Mouse (Mus musculus): ENCODE data around the gene Mroh7.
"Not testable (repeated sequence)": the region's sequence is repeated elsewhere in the genome, so short reads cannot be mapped to it uniquely, and the experiment has no call there.

Gene Mroh7

DNA sequence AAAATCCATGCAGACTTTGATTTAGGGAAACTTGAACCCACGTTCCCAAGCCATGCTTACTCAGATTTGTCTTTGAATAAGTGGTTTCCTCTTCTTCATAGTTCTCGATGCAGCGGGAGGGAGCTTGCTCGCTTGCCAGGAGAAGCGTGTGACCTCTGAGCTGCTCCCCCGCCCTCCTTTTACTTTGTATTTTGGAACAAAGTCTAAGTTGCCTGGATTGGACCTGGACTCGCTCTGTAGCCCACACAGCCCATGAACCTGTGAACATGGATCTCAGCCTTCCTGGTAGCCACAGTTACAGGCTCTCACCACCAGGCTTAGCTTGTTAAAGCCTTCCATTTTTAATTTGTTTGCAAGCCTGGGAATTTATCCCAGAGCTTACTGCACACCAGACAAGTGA lies at the start of gene Mroh7:
Mroh7 (minus strand) TSS at position 112 of the 400 bp plus-strand sequence.
- no peak for DNase-seq

DNA sequence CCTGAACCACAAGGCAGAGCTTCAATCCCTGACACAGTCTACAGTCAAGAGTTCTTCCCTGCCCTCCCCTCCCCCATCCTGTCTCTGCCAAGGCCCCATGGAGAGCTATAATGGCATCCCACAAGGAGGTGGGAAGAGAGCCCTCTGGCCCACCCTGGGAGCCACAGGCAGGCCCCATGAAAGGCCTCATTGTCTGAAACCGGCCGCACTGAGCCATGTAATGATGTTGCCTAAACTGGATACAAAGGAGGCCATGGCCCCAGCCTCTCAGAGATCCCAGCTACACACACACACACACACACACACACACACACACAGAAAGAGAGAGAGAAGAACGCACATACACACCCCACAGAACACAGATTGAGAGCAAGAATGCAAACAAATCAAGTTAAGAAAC lies 49.3 kb upstream of the Mroh7 start:
- DNase-seq, result peak; percentile 43

DNA sequence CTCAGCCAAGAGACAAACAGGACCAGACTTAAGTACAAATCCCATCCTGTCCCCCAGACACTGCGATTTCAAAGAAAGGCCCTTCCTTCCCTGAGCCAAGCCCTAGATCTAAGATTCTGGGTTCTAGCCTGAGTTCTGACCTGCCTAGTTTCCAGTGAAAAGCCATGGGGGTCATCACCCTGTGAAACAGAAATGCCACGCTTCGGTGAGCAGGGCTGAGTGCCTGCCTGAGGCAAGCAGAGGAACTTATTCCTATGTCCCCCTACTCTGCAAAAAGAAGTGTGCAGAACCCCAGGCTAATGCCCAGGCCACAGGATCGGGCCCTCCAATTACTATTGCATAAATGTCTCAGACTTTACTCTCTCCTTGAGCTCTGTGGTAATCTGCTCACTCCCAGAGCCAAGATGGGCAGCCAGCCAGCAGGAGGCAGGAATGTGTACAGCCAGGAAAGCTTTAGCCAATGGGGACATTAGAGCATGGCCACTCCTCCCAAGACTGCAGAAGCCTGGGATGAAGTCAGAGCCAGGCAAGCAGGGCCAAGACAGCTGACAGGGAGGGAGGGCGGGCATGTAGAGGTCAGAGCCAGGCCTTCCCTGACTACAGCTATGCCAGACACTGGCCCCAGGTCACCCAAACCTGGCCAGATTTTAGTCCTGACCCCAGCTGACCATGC lies 47.5 kb upstream of the Mroh7 start:
- DNase-seq, result peak; percentile 90

- peak; percentile 79 for DNase-seq
These were observed 46.3 kb upstream of the Mroh7 start for GRCm38 (mm10) chr4:106776998-106777397.

DNA sequence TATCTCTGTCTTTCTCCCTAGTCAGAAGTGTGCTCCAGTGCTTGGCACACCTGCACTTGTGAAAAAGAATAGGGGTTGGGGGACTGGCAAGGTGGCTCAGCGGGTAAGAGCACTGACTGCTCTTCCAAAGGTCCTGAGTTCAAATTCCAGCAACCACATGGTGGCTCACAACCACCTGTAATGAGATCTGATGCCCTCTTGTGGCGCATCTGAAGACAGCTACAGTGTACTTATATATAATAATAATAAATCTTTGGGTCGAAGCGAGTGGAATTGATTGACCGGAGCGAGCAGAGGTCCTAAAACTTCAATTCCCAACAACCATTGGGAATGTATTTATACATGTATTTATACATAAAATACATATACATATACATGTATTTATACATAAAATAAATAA lies 45.0 kb upstream of the Mroh7 start:
- DNase-seq, result not testable (repeated sequence)

DNA sequence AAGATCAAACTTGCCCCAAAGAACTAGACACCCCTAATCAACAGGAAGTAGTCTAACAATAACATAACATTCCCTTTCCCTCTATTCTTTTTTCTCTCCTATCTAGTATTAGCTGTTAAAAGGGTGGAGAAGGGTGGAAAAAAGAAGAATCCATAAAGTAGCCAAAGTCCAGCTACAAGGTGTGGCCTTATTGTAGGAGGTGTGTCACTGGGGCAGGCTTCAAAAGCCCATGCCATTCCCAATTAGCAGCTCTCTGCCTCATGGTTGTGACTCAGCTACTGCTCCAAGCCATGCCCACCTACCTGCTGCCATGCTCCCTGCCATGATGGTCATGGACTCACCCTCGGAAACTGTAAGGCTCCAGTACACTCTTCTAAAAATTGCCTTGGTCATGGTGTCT lies 41.8 kb upstream of the Mroh7 start:
- DNase-seq, result no peak

DNA sequence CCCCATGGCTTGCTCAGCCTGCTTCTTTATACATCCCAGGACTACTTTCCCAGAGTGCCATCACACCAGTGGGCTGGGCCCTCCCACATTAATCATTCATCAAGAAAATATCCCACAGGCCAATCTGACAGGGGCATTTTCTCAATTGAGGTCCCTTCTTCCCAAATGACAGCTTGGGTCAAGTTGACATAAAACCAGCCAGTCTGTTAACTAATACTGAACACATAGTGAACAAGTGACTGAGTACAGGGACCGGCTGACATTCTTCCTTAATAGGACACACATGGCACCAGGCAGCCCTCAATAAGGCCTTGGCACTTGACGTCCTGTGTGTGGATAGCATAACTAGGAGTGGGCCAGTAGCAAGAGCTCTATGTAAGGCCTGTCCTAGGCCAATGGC lies 38.6 kb upstream of the Mroh7 start:
- no peak for DNase-seq

GRCm38 (mm10) chr4:106764166-106764565 lies 33.4 kb upstream of the Mroh7 start:
- no peak for DNase-seq

- no peak for DNase-seq
These were observed 21.0 kb upstream of the Mroh7 start for GRCm38 (mm10) chr4:106751726-106752125.

GRCm38 (mm10) chr4:106749699-106750098 lies 19.0 kb upstream of the Mroh7 start:
- DNase-seq, result peak; percentile 87

DNA sequence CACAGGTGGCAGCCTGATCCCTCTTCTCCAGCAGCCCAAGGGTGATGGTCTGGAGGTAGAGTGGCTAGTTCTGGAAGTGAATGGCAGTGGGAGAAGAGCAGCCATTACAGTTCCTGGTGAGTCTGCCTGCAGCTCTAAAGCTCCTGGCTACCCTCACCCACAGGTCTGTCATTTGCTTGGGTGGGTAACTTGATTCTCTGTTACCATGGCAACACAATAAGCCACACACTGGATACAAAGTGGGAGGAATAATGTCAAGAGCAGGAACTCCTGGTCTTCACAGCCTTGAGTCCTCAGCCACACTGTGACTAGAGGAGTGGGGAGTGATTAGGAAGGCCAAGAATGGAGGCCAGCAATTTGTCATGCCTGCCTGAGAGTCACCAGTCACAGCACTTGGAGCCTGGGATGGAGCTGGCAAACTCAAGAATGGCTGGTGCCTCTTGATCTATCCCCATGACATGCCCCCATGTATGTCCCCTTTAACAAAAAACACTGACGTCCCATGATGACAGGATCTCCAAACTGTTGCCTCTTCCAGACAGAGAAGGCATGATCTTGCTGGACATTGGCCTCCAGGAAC lies 16.4 kb upstream of the Mroh7 start:
- DNase-seq, result no peak

DNA sequence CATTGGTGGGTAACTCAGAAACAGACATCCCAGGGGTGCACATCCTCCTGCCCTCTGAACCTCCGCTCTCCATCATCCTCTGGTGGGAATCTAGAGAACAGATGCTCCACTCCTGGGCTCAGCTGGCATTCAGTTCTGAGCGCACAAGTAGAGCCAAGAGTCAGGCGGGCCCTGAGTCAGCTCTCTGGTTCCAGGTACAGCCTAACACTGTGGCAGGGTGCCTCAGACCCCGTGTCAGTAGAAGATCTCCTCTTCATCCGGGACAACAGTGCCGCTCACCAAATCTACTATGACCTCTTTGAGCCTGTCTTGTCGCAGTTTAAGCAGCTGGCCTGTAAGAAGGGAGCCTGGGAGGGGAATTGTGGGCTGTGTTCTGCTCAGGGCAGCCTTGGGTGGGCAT lies 15.1 kb upstream of the Mroh7 start:
- no peak for DNase-seq

GRCm38 (mm10) chr4:106737904-106738303 lies 7.2 kb upstream of the Mroh7 start:
- no peak for DNase-seq

GRCm38 (mm10) chr4:106736884-106737283 lies 6.2 kb upstream of the Mroh7 start:
- DNase-seq, result not testable (repeated sequence)

GRCm38 (mm10) chr4:106733636-106734035 lies 2.9 kb upstream of the Mroh7 start, which contains the start of gene Fam151a:
TSS of gene Fam151a (plus strand) at chr4:106733889.
- DNase-seq, result no peak

DNA sequence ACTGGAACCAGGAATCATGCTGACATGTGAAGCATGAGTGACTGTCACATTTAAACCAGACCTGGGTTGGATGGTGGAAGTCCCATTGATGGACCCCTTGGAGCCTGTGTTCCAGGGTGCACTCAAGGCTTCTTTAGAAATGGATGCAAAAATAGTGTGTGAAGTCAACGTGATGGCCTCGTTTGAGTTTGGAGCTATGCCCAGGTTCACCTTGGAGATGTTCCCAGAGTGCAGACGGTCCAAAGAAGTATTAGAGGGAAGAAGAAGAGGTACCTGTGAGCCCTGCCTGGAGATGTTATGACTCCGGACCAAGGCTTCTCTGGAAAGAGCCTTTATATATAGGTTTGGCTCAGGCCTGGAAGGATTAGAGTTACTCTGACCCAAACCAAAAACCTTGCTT lies 10.1 kb downstream of the Mroh7 start:
- no peak for DNase-seq

- DNase-seq, result no peak
These were observed 17.1 kb downstream of the Mroh7 start for GRCm38 (mm10) chr4:106713622-106714021.

DNA sequence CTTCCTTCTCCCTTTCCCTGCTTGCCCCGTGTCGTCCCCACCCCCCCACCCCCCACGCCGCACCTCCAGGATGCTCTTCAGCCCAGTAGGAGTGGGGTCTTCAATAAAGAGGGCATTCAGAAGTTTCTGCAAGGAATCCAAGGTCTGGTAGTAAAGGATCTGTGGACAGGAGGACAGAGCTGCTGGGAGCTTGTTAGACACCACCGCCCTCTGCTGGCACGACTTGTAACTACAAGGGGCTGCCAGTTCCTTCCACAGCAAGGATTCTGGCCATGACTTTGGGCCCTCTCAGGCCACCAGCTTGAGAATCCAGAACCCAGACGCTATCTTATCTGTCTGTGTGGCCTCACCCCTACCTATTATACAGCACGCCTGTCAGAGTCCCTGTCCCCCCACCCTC lies 22.3 kb downstream of the Mroh7 start:
- peak; percentile 66 for DNase-seq

- DNase-seq, result no peak
These were observed 22.8 kb downstream of the Mroh7 start for GRCm38 (mm10) chr4:106707957-106708356.

- DNase-seq, result no peak
These were observed 25.5 kb downstream of the Mroh7 start for GRCm38 (mm10) chr4:106705096-106705665.

- peak; percentile 75 for DNase-seq
These were observed 26.3 kb downstream of the Mroh7 start for GRCm38 (mm10) chr4:106704416-106704815.

GRCm38 (mm10) chr4:106703956-106704355 lies 26.8 kb downstream of the Mroh7 start:
- no peak for DNase-seq

DNA sequence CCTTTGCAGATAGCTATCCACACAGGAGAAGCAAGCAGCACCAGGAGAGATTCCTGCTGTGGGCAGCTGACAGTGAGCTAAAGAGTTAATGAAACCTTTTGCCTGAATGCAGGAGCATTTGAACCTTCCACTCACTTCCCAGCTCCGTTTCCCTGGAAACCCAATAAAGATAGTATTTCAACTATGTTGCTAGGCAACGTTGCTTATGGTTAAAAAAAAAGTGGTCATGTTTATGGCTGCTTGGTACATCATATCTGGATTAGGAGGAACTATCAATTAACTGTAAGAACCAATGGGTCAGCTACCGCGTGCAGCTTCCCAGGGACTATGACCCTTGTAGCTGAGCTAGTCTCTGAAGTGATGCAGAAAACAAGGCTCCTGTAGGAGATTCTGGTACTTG lies 29.9 kb downstream of the Mroh7 start:
- no peak for DNase-seq

DNA sequence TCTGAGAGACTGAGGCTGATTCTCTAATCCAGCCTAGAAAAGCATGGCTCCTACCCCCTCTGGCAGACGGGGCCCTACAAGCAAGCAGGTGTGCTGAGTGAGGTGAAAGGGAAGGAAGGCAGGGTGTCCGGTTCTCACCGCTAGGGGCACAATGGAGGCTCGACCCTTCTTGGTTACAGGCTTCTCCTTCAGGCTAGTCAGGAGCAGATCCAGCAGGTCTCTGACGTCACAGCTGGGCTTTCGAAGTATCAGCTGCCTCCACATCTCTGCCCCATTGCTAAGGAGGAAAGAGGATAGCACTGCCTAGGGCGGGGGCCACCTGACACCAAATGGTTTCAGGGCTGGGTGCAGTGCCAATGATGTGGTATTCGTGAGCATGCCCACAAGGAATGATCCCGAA lies 30.7 kb downstream of the Mroh7 start:
- peak; percentile 41 for DNase-seq

Measured in right cerebral cortex, adult 18-20 months (tissue).